ENCODE assay signal across 12 mouse cellular contexts in the genomic region with DNA sequence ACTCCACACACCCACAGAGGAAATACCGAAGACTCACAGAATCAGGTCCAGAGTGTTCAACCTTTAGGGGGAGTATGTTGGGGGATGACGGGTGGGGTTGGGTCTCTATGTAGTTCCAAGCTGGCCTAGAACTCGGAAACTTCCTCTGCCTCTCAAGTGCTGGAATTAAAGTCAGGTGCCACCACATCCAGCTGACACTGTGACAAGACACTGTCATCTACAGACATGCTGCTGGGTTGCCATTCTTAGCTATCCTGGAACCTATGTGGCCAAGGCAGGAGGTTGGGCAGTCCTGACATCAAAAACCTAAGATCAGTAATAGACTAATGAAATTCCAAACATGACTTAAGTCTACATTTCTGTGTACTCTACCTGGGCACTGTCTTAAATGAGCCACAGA. TPM values are rescaled to one million over a fixed set of nuclear protein-coding genes. Genes with fewer than 3 reads are reported as not detected.
DNase-seq lines count a peak whose midpoint lies in the region; ATAC-seq and TF ChIP-seq lines count a peak whose summit lies in the region.
"Had no signal": no experiment of that assay in that cellular context is flagged by ENCODE, and none has a peak within 500 bp of the region (broad histone marks: within the 10 kb centered on the region; RNA-seq: fewer than 3 reads in every experiment).

No protein-coding gene starts in this region.

- DNase-seq in heart, adult 9 months (ENCODE audit: low spot score in 2 of 2), result no peak
- no peak for DNase-seq in lung, embryonic 14.5 days
- DNase-seq in lung, adult 2 months, result no peak
- no peak for DNase-seq in forebrain, postnatal 0 days
- no peak for DNase-seq in thymus, adult 2 months
- no peak for DNase-seq in cerebellum, postnatal 25 days
- DNase-seq: adrenal gland, postnatal 14 days; kidney, adult 9 months; right cerebral cortex, postnatal 25 days had no signal

- no peaks in the 10 kb centered on the region for H3K27me3 ChIP-seq in heart, embryonic 15.5 days
- H3K27me3 ChIP-seq in lung, embryonic 14.5 days (ENCODE audit: insufficient read depth, low read length), result no peaks in the 10 kb centered on the region
- no peaks in the 10 kb centered on the region for H3K27me3 ChIP-seq in forebrain, postnatal 0 days (ENCODE audit: insufficient read depth, low read length)
- no peaks in the 10 kb centered on the region for H3K27me3 ChIP-seq in limb, embryonic 13.5 days
- H3K27me3 ChIP-seq in thymus, adult 2 months (ENCODE audit: control insufficient read depth, insufficient read depth, low read length), result no peaks in the 10 kb centered on the region
- H3K27me3 ChIP-seq: midbrain, embryonic 12.5 days had no signal

- no peak overlapping the region for H3K27ac ChIP-seq in heart, embryonic 15.5 days
- H3K27ac ChIP-seq in lung, embryonic 14.5 days (ENCODE audit: low read depth), result no peak overlapping the region
- H3K27ac ChIP-seq in forebrain, postnatal 0 days (ENCODE audit: low read depth, low read length), result no peak overlapping the region
- no peak overlapping the region for H3K27ac ChIP-seq in limb, embryonic 13.5 days
- H3K27ac ChIP-seq in thymus, adult 2 months (ENCODE audit: control insufficient read depth, insufficient read depth, low read length), result no peak overlapping the region
- H3K27ac ChIP-seq: midbrain, embryonic 12.5 days had no signal

- H3K4me3 ChIP-seq in heart, embryonic 15.5 days, result no peak overlapping the region
- H3K4me3 ChIP-seq in lung, embryonic 14.5 days (ENCODE audit: low read depth, low read length), result no peak overlapping the region
- H3K4me3 ChIP-seq in lung, adult 2 months (replicated peaks; ENCODE audit: extremely low read depth, low read depth, low read length), result no peak overlapping the region
- H3K4me3 ChIP-seq in forebrain, postnatal 0 days (ENCODE audit: low read depth, low read length), result no peak overlapping the region
- no peak overlapping the region for H3K4me3 ChIP-seq in limb, embryonic 13.5 days
- H3K4me3 ChIP-seq in thymus, adult 2 months (ENCODE audit: control insufficient read depth, insufficient read depth, low read length), result no peak overlapping the region
- H3K4me3 ChIP-seq: midbrain, embryonic 12.5 days had no signal

- 65% methylated on average over 3 of the region's 3 CpGs for WGBS in heart, embryonic 15.5 days
- WGBS in lung, embryonic 14.5 days, result 76% methylated on average over 3 of the region's 3 CpGs
- 74% methylated on average over 3 of the region's 3 CpGs for WGBS in lung, adult 2 months
- 62% methylated on average over 3 of the region's 3 CpGs for WGBS in forebrain, postnatal 0 days
- WGBS in limb, embryonic 13.5 days, result 80% methylated on average over 3 of the region's 3 CpGs
- WGBS in thymus, adult 2 months, result 79% methylated on average over 3 of the region's 3 CpGs

- H3K4me2 ChIP-seq in heart, embryonic 15.5 days, result peak overlapping the region; percentile 61; the same call in 1 of the 2 replicates
- H3K4me2 ChIP-seq in lung, embryonic 14.5 days, result peak overlapping the region; percentile 69; the same call in 1 of the 2 replicates
- H3K4me2 ChIP-seq in forebrain, postnatal 0 days (ENCODE audit: low read depth), result no peak overlapping the region
- peak overlapping the region; percentile 57; the same call in 1 of the 2 replicates for H3K4me2 ChIP-seq in limb, embryonic 13.5 days (replicated peaks)

- ATAC-seq in heart, embryonic 15.5 days (replicated peaks; ENCODE audit: insufficient number of reproducible peaks, insufficient read depth, low FRiP score, low read depth), result no peak
- ATAC-seq in lung, embryonic 14.5 days (ENCODE audit: insufficient read depth), result no peak
- no peak for ATAC-seq in forebrain, postnatal 0 days
- no peak for ATAC-seq in limb, embryonic 13.5 days (ENCODE audit: low FRiP score, low read depth)

- H3K4me1 ChIP-seq in heart, embryonic 15.5 days (replicated peaks), result peaks cover 45% of the 10 kb centered on the region
- 0 out of 2 replicates have a peak, but pooled peaks cover 4% of the 10 kb centered on the region for H3K4me1 ChIP-seq in lung, embryonic 14.5 days (ENCODE audit: insufficient read depth)
- H3K4me1 ChIP-seq in lung, adult 2 months (ENCODE audit: control insufficient read depth, insufficient read depth, low read length), result peaks cover 3% of the 10 kb centered on the region
- peaks cover 7% of the 10 kb centered on the region for H3K4me1 ChIP-seq in forebrain, postnatal 0 days (ENCODE audit: insufficient read depth)
- H3K4me1 ChIP-seq in limb, embryonic 13.5 days, result peaks cover 32% of the 10 kb centered on the region
- peaks cover 4% of the 10 kb centered on the region; the same call in 1 of the 2 replicates for H3K4me1 ChIP-seq in thymus, adult 2 months (replicated peaks; ENCODE audit: control insufficient read depth, insufficient read depth, low read length)

- no peak for TF ChIP-seq POLR2A in lung, adult 2 months (IDR thresholded peaks at IDR 0.05; ENCODE audit: borderline replicate concordance, extremely low read depth, low read depth, low read length)
- no peak for TF ChIP-seq POLR2A in thymus, adult 2 months (IDR thresholded peaks at IDR 0.05; ENCODE audit: control insufficient read depth, extremely low read depth, insufficient read depth, low read length, poor library complexity)

- no peaks in the 10 kb centered on the region for H3K9me3 ChIP-seq in heart, embryonic 15.5 days (replicated peaks)
- no peaks in the 10 kb centered on the region for H3K9me3 ChIP-seq in lung, embryonic 14.5 days (ENCODE audit: low read depth, low read length)
- no peaks in the 10 kb centered on the region for H3K9me3 ChIP-seq in forebrain, postnatal 0 days (ENCODE audit: low read length)
- H3K9me3 ChIP-seq in limb, embryonic 13.5 days, result no peaks in the 10 kb centered on the region
- H3K9me3 ChIP-seq: midbrain, embryonic 12.5 days had no signal

- TF ChIP-seq CTCF in lung, embryonic 14.5 days (IDR thresholded peaks at IDR 0.05; ENCODE audit: low read depth), result no peak
- no peak for TF ChIP-seq CTCF in lung, adult 2 months (IDR thresholded peaks at IDR 0.05; ENCODE audit: insufficient read depth, low read length)
- TF ChIP-seq CTCF in forebrain, postnatal 0 days (IDR thresholded peaks at IDR 0.05; ENCODE audit: low read depth), result 0 out of 2 replicates have a peak, but pooled peaks have one; percentile 2
- no peak for TF ChIP-seq CTCF in thymus, adult 2 months (IDR thresholded peaks at IDR 0.05; ENCODE audit: borderline replicate concordance, control insufficient read depth, extremely low read depth, insufficient read depth, low read length, poor library complexity)

- no peaks in the 10 kb centered on the region for H3K36me3 ChIP-seq in heart, embryonic 15.5 days
- no peaks in the 10 kb centered on the region for H3K36me3 ChIP-seq in lung, embryonic 14.5 days (ENCODE audit: insufficient read depth)
- no peaks in the 10 kb centered on the region for H3K36me3 ChIP-seq in forebrain, postnatal 0 days (ENCODE audit: insufficient read depth)
- no peaks in the 10 kb centered on the region for H3K36me3 ChIP-seq in limb, embryonic 13.5 days
- H3K36me3 ChIP-seq in thymus, adult 2 months (ENCODE audit: control insufficient read depth, insufficient read depth, low read length), result no peaks in the 10 kb centered on the region
- H3K36me3 ChIP-seq: midbrain, embryonic 12.5 days had no signal

- H3K9ac ChIP-seq in heart, embryonic 15.5 days, result no peak overlapping the region
- no peak overlapping the region for H3K9ac ChIP-seq in lung, embryonic 14.5 days
- no peak overlapping the region for H3K9ac ChIP-seq in forebrain, postnatal 0 days
- H3K9ac ChIP-seq in limb, embryonic 13.5 days, result no peak overlapping the region
- H3K9ac ChIP-seq: midbrain, embryonic 12.5 days had no signal

RNA-seq across cellular contexts. Expression of a gene that starts 2.4 kb away (rescaled TPM):
- 55.6 and 57.9 TPM in 2 replicates for polyA plus RNA-seq in heart, embryonic 15.5 days (2015; fragmentation: Nextera tagmentation; extraction: Ambion mirVana)
- 86.1 and 89.7 TPM in 2 replicates for polyA plus RNA-seq in lung, embryonic 14.5 days (2014; fragmentation: Nextera tagmentation; extraction: Ambion mirVana)
- 9.4 and 12.0 TPM in 2 replicates for polyA plus RNA-seq in lung, adult 2 months (2012; rRNA removed)
- 83.1 and 84.2 TPM in 2 replicates for total RNA-seq in forebrain, postnatal 0 days (2014; rRNA removed)
- 76.6 and 78.4 TPM in 2 replicates for polyA plus RNA-seq in forebrain, postnatal 0 days (2015; fragmentation: Nextera tagmentation; extraction: Ambion mirVana)
- 115 and 124 TPM in 2 replicates for polyA plus RNA-seq in limb, embryonic 13.5 days (2015; fragmentation: Nextera tagmentation; extraction: Ambion mirVana)
- polyA plus RNA-seq in thymus, adult 2 months (2012; rRNA removed), result 30.4 and 36.5 TPM in 2 replicates
